Mouse (Mus musculus): Measurements from ENCODE around the gene Adh5.

DNA sequence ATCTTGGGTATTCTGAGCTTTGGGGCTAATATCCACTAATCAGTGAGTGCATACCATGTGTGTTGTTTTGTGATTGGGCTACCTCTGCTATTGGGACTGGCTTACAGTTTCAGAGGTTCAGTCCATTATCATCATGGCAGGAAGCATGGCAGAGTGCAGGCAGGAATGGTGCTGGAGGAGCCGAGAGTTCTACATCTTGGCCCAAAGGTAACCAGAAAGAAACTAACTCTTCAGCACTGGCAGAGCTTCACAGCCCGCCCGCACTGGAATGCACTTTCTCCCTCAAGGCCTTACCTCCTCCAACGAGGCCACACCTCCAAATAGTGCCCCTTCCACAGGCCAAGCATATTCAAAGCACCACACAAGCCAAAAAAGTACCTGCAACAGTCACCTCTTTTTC is 55.8 kb downstream of the Adh5 start:
- TF ChIP-seq TCF3 (IDR thresholded peaks at IDR 0.05; ENCODE audit: insufficient read length, low read depth): no peak
- TF ChIP-seq POLR2A (IDR thresholded peaks at IDR 0.05; ENCODE audit: insufficient read length, low read depth): no peak
- TF ChIP-seq CEBPB (IDR thresholded peaks at IDR 0.05; ENCODE audit: insufficient read depth, poor library complexity, severe bottlenecking): no peak
- TF ChIP-seq USF1 (IDR thresholded peaks at IDR 0.05; ENCODE audit: low read depth): no peak
- no peak for TF ChIP-seq POLR2AphosphoS2 (IDR thresholded peaks at IDR 0.05; ENCODE audit: insufficient read length, low read depth)
- TF ChIP-seq MAX (IDR thresholded peaks at IDR 0.05; ENCODE audit: low read depth): no peak
- no peak for TF ChIP-seq MYOD1 (IDR thresholded peaks at IDR 0.05; ENCODE audit: control insufficient read depth in 1 of 3, insufficient read length in 2 of 3, low read depth in 2 of 3)
- TF ChIP-seq E2F4 (IDR thresholded peaks at IDR 0.05; ENCODE audit: insufficient read depth): no peak
- no peak for TF ChIP-seq TCF12 (IDR thresholded peaks at IDR 0.05; ENCODE audit: insufficient read depth, poor library complexity, severe bottlenecking)
- TF ChIP-seq REST (IDR thresholded peaks at IDR 0.05; ENCODE audit: insufficient read depth, insufficient read length): no peak
- TF ChIP-seq SRF (IDR thresholded peaks at IDR 0.05; ENCODE audit: control insufficient read depth, insufficient read length, low read depth): no peak

Data from myocyte (in vitro differentiated cells).